In genomic region chr5:75043621-75044301, GRCm38 (mm10) we compare ENCODE assay signal across 8 mouse cellular contexts. TPM values are rescaled to one million over a fixed set of nuclear protein-coding genes. Genes with fewer than 3 reads are reported as not detected.
DNase-seq lines count a peak whose midpoint lies in the region; ATAC-seq lines count a peak whose summit lies in the region.

No protein-coding gene starts in this region.

- H3K4me1 ChIP-seq in embryonic facial prominence, embryonic 12.5 days, result peaks cover 7% of the 10 kb centered on the region
- peaks cover 26% of the 10 kb centered on the region for H3K4me1 ChIP-seq in hindbrain, embryonic 13.5 days (replicated peaks)
- H3K4me1 ChIP-seq in lung, embryonic 15.5 days, result peaks cover 5% of the 10 kb centered on the region

- H3K36me3 ChIP-seq in embryonic facial prominence, embryonic 12.5 days, result peaks cover 3% of the 10 kb centered on the region; the same call in 1 of the 2 replicates
- peaks cover 8% of the 10 kb centered on the region for H3K36me3 ChIP-seq in hindbrain, embryonic 13.5 days
- 0 out of 2 replicates have a peak, but pooled peaks cover 5% of the 10 kb centered on the region for H3K36me3 ChIP-seq in lung, embryonic 15.5 days

- peak overlapping the region; percentile 99 for H3K9ac ChIP-seq in embryonic facial prominence, embryonic 12.5 days
- peak overlapping the region; percentile 97 for H3K9ac ChIP-seq in hindbrain, embryonic 13.5 days
- peak overlapping the region; percentile 99 for H3K9ac ChIP-seq in lung, embryonic 15.5 days

- peak; percentile 27 to 38 for DNase-seq in adrenal gland, postnatal 4 days (ENCODE audit: low spot score in 2 of 2)
- no peak for DNase-seq in adrenal gland, adult 8-10 months
- peak; percentile 19 for DNase-seq in right cerebral cortex, postnatal 14 days
- DNase-seq in right cerebral cortex, adult 18-20 months, result no peak
- peak; percentile 35 for DNase-seq in ovary, postnatal 14 days (ENCODE audit: low spot score)

- peak; percentile 82 for ATAC-seq in embryonic facial prominence, embryonic 12.5 days (ENCODE audit: insufficient number of reproducible peaks, insufficient read depth, low FRiP score, low TSS enrichment)
- peak; percentile 90 for ATAC-seq in hindbrain, embryonic 13.5 days (ENCODE audit: low FRiP score)
- peak; percentile 81 for ATAC-seq in lung, embryonic 15.5 days (ENCODE audit: borderline replicate concordance, extremely low read depth, low FRiP score, low TSS enrichment)

- peak overlapping the region; percentile 80 for H3K4me2 ChIP-seq in embryonic facial prominence, embryonic 12.5 days (replicated peaks)
- H3K4me2 ChIP-seq in hindbrain, embryonic 13.5 days, result peak overlapping the region; percentile 86
- peak overlapping the region; percentile 73 for H3K4me2 ChIP-seq in lung, embryonic 15.5 days

- under 1% methylated on average over 36 of the region's 36 CpGs for WGBS in embryonic facial prominence, embryonic 12.5 days
- under 1% methylated on average over 20 of the region's 36 CpGs for WGBS in hindbrain, embryonic 13.5 days
- WGBS in lung, embryonic 15.5 days, result under 1% methylated on average over 36 of the region's 36 CpGs

- H3K27ac ChIP-seq in embryonic facial prominence, embryonic 12.5 days, result peak overlapping the region; percentile 85
- peak overlapping the region; percentile 89 for H3K27ac ChIP-seq in hindbrain, embryonic 13.5 days
- H3K27ac ChIP-seq in lung, embryonic 15.5 days, result peak overlapping the region; percentile 85

- H3K9me3 ChIP-seq in embryonic facial prominence, embryonic 12.5 days, result no peaks in the 10 kb centered on the region
- no peaks in the 10 kb centered on the region for H3K9me3 ChIP-seq in hindbrain, embryonic 13.5 days
- no peaks in the 10 kb centered on the region for H3K9me3 ChIP-seq in lung, embryonic 15.5 days

- peak overlapping the region; percentile 96 for H3K4me3 ChIP-seq in embryonic facial prominence, embryonic 12.5 days
- peak overlapping the region; percentile 79 for H3K4me3 ChIP-seq in hindbrain, embryonic 13.5 days
- H3K4me3 ChIP-seq in lung, embryonic 15.5 days, result peak overlapping the region; percentile 99

- H3K27me3 ChIP-seq in embryonic facial prominence, embryonic 12.5 days, result no peaks in the 10 kb centered on the region
- H3K27me3 ChIP-seq in hindbrain, embryonic 13.5 days, result peaks cover 31% of the 10 kb centered on the region
- no peaks in the 10 kb centered on the region for H3K27me3 ChIP-seq in lung, embryonic 15.5 days

RNA-seq across cellular contexts. Expression of gene Chic2, which starts 0.8 kb away (rescaled TPM):
- 10 to 100 TPM; 39.4 to 49.4 TPM for total RNA-seq in adrenal gland, postnatal 4 days (2021)
- 10 to 100 TPM; 22.8 to 28.3 (median 24.4) TPM for total RNA-seq in adrenal gland, adult 8-10 months (2022)
- 50.1 and 51.8 TPM in 2 replicates for polyA plus RNA-seq in embryonic facial prominence, embryonic 12.5 days (2016; fragmentation: Nextera tagmentation; extraction: Ambion mirVana)
- polyA plus RNA-seq in hindbrain, embryonic 13.5 days (2015; fragmentation: Nextera tagmentation; extraction: Ambion mirVana), result 34.7 and 39.0 TPM in 2 replicates
- polyA plus RNA-seq in lung, embryonic 15.5 days (2015; fragmentation: Nextera tagmentation; extraction: Ambion mirVana), result 36.0 and 36.1 TPM in 2 replicates

RNA-seq across cellular contexts. Expression of gene Gsx2, which starts 31.6 kb away (rescaled TPM):
- total RNA-seq in adrenal gland, postnatal 4 days (2021), result not detected
- total RNA-seq in adrenal gland, adult 8-10 months (2022), result not detected
- 0.59 and 0.80 TPM in 2 replicates for polyA plus RNA-seq in embryonic facial prominence, embryonic 12.5 days (2016; fragmentation: Nextera tagmentation; extraction: Ambion mirVana)
- polyA plus RNA-seq in hindbrain, embryonic 13.5 days (2015; fragmentation: Nextera tagmentation; extraction: Ambion mirVana), result 1.1 and 1.2 TPM in 2 replicates
- polyA plus RNA-seq in lung, embryonic 15.5 days (2015; fragmentation: Nextera tagmentation; extraction: Ambion mirVana), result not detected in 2 replicates

Comparison
In these comparisons a context has a peak if more than half of its experiments do, and no peak if none do; other contexts are left out.
1. DNase-seq: peak in adrenal gland, postnatal 4 days (2 of 2), right cerebral cortex, postnatal 14 days (single experiment) and ovary, postnatal 14 days (single experiment); none in adrenal gland, adult 8-10 months (single experiment) and right cerebral cortex, adult 18-20 months (single experiment).
2. Peak in every context shown above with its lines, with median percentiles within 50 percentile points of each other: ATAC-seq, H3K27ac ChIP-seq, H3K4me2 ChIP-seq, H3K4me3 ChIP-seq and H3K9ac ChIP-seq.